Mouse (Mus musculus): ENCODE data around the gene Tlr12. TPM values are rescaled to one million over a fixed set of nuclear protein-coding genes. Genes with fewer than 3 reads are reported as not detected.
"Not testable (repeated sequence)": the region's sequence is repeated elsewhere in the genome, so short reads cannot be mapped to it uniquely, and the experiment has no call there.

The Tlr12 gene
- polyA plus RNA-seq, 2 experiments: 0.14 to 0.81 TPM

GRCm38 (mm10) chr4:128620572-128620971 is 2.2 kb upstream of the Tlr12 start:
- peaks cover 23% of the 10 kb centered on the region for H3K27me3 ChIP-seq (ENCODE audit: control insufficient read depth, insufficient read depth, low read length)
- no peak for ATAC-seq (ENCODE audit: insufficient read depth)
- 0 out of 2 replicates have a peak overlapping the region, but pooled peaks have one; percentile 1 for H3K4me2 ChIP-seq (ENCODE audit: low read depth)
- H3K4me3 ChIP-seq (ENCODE audit: insufficient read depth in 1 of 2, low read depth in 2 of 2, low read length in 2 of 2): no peak overlapping the region
- DNase-seq (ENCODE audit: low read depth in 3 of 3, low spot score in 3 of 3): no peak
- no peaks in the 10 kb centered on the region for H3K36me3 ChIP-seq (replicated peaks; ENCODE audit: control insufficient read depth, insufficient read depth, low read depth)
- H3K9ac ChIP-seq (replicated peaks): no peak overlapping the region
- 66% methylated on average over 6 of the region's 6 CpGs for WGBS (ENCODE audit: insufficient replicate concordance)
- H3K4me1 ChIP-seq (replicated peaks; ENCODE audit: control insufficient read depth in 2 of 2, insufficient read depth in 2 of 2, low read length in 1 of 2): peaks cover 2 to 10% of the 10 kb centered on the region in 2 experiments; a peak in 3 of 4 replicates
- H3K9me3 ChIP-seq (ENCODE audit: control insufficient read depth, low read length): no peaks in the 10 kb centered on the region
- no peak overlapping the region for H3K27ac ChIP-seq
- no peak for TF ChIP-seq EP300 (IDR thresholded peaks at IDR 0.05; ENCODE audit: low read depth)
- no peak for TF ChIP-seq CTCF (IDR thresholded peaks at IDR 0.05; ENCODE audit: low read depth)

- Histone ChIP-seq H3K27me3 (ENCODE audit: control insufficient read depth, insufficient read depth, low read length) (peaks cover 23% of the 10 kb centered on the region), H3K9ac (replicated peaks) (no peak overlapping the region), H3K4me2 (ENCODE audit: low read depth) (no peak overlapping the region), H3K4me1 (replicated peaks; ENCODE audit: control insufficient read depth in 2 of 2, insufficient read depth in 2 of 2, low read length in 1 of 2) (peaks cover 2 to 10% of the 10 kb centered on the region in 2 experiments; a peak in 3 of 4 replicates), H3K4me3 (ENCODE audit: insufficient read depth in 1 of 2, low read depth in 2 of 2, low read length in 2 of 2) (no peak overlapping the region), H3K9me3 (ENCODE audit: control insufficient read depth, low read length) (no peaks in the 10 kb centered on the region), H3K27ac (no peak overlapping the region), H3K36me3 (replicated peaks; ENCODE audit: control insufficient read depth, insufficient read depth, low read depth) (no peaks in the 10 kb centered on the region)
- ATAC-seq (ENCODE audit: insufficient read depth): no peak
- DNase-seq (ENCODE audit: low read depth in 3 of 3, low spot score in 3 of 3): no peak
- TF ChIP-seq CTCF (IDR thresholded peaks at IDR 0.05; ENCODE audit: low read depth): no peak
- no peak for TF ChIP-seq EP300 (IDR thresholded peaks at IDR 0.05; ENCODE audit: low read depth)
- 35% methylated on average over 2 of the region's 2 CpGs for WGBS (ENCODE audit: insufficient replicate concordance)
Measured at GRCm38 (mm10) chr4:128618963-128619362, 544 bp upstream of the Tlr12 start.

GRCm38 (mm10) chr4:128617363-128618120 is 877 bp downstream of the Tlr12 start:
- TF ChIP-seq CTCF (IDR thresholded peaks at IDR 0.05; ENCODE audit: low read depth) (no peak), EP300 (IDR thresholded peaks at IDR 0.05; ENCODE audit: low read depth) (no peak)
- ATAC-seq (ENCODE audit: insufficient read depth) (peak; percentile 20; the same call in 1 of the 2 replicates), DNase-seq (ENCODE audit: low read depth in 3 of 3, low spot score in 3 of 3) (no peak)
- Histone ChIP-seq H3K27me3 (ENCODE audit: control insufficient read depth, insufficient read depth, low read length) (peaks cover 23% of the 10 kb centered on the region), H3K4me2 (ENCODE audit: low read depth) (peak overlapping the region; percentile 15; the same call in 1 of the 2 replicates), H3K9ac (replicated peaks) (no peak overlapping the region), H3K4me1 (replicated peaks; ENCODE audit: control insufficient read depth in 2 of 2, insufficient read depth in 2 of 2, low read length in 1 of 2) (peaks cover 2 to 10% of the 10 kb centered on the region in 2 experiments; a peak in 3 of 4 replicates), H3K9me3 (ENCODE audit: control insufficient read depth, low read length) (no peaks in the 10 kb centered on the region), H3K4me3 (ENCODE audit: insufficient read depth in 1 of 2, low read depth in 2 of 2, low read length in 2 of 2) (no peak overlapping the region), H3K36me3 (replicated peaks; ENCODE audit: control insufficient read depth, insufficient read depth, low read depth) (no peaks in the 10 kb centered on the region), H3K27ac (no peak overlapping the region)
- WGBS (ENCODE audit: insufficient replicate concordance): 13% methylated on average over 17 of the region's 17 CpGs

- Histone ChIP-seq H3K36me3 (replicated peaks; ENCODE audit: control insufficient read depth, insufficient read depth, low read depth) (no peaks in the 10 kb centered on the region), H3K4me3 (ENCODE audit: insufficient read depth in 1 of 2, low read depth in 2 of 2, low read length in 2 of 2) (no peak overlapping the region), H3K4me1 (replicated peaks; ENCODE audit: control insufficient read depth in 2 of 2, insufficient read depth in 2 of 2, low read length in 1 of 2) (peaks cover 2 to 11% of the 10 kb centered on the region in 2 experiments; a peak in 2 of 4 replicates), H3K27ac (no peak overlapping the region), H3K9ac (replicated peaks) (no peak overlapping the region), H3K27me3 (ENCODE audit: control insufficient read depth, insufficient read depth, low read length) (peaks cover 23% of the 10 kb centered on the region), H3K4me2 (ENCODE audit: low read depth) (no peak overlapping the region), H3K9me3 (ENCODE audit: control insufficient read depth, low read length) (no peaks in the 10 kb centered on the region)
- no peak for ATAC-seq (ENCODE audit: insufficient read depth)
- DNase-seq (ENCODE audit: low read depth in 3 of 3, low spot score in 3 of 3): no peak
- 30% methylated on average over 14 of the region's 14 CpGs for WGBS (ENCODE audit: insufficient replicate concordance)
- no peak for TF ChIP-seq EP300 (IDR thresholded peaks at IDR 0.05; ENCODE audit: low read depth)
- TF ChIP-seq CTCF (IDR thresholded peaks at IDR 0.05; ENCODE audit: low read depth): no peak
Measured at GRCm38 (mm10) chr4:128615761-128616160, 2.7 kb downstream of the Tlr12 start.

- H3K36me3 ChIP-seq (replicated peaks; ENCODE audit: control insufficient read depth, insufficient read depth, low read depth): no peaks in the 10 kb centered on the region
- H3K9me3 ChIP-seq (ENCODE audit: control insufficient read depth, low read length): no peaks in the 10 kb centered on the region
- H3K27me3 ChIP-seq (ENCODE audit: control insufficient read depth, insufficient read depth, low read length): peaks cover 20% of the 10 kb centered on the region
- H3K4me3 ChIP-seq (ENCODE audit: insufficient read depth in 1 of 2, low read depth in 2 of 2, low read length in 2 of 2): no peak overlapping the region
- H3K27ac ChIP-seq: no peak overlapping the region
- TF ChIP-seq EP300 (IDR thresholded peaks at IDR 0.05; ENCODE audit: low read depth) (no peak), CTCF (IDR thresholded peaks at IDR 0.05; ENCODE audit: low read depth) (peak; percentile 74)
- DNase-seq (ENCODE audit: low read depth in 3 of 3, low spot score in 3 of 3) (peak; percentile 29 to 43 (median 33)), ATAC-seq (ENCODE audit: insufficient read depth) (no peak)
- WGBS (ENCODE audit: insufficient replicate concordance): 24% methylated on average over 8 of the region's 8 CpGs
- H3K9ac ChIP-seq (replicated peaks): no peak overlapping the region
- peaks cover 12 to 15% of the 10 kb centered on the region in 2 experiments for H3K4me1 ChIP-seq (replicated peaks; ENCODE audit: control insufficient read depth in 2 of 2, insufficient read depth in 2 of 2, low read length in 1 of 2)
- H3K4me2 ChIP-seq (ENCODE audit: low read depth): no peak overlapping the region
Measured at GRCm38 (mm10) chr4:128613326-128613725, 5.1 kb downstream of the Tlr12 start.

GRCm38 (mm10) chr4:128611726-128612125 is 6.7 kb downstream of the Tlr12 start:
- 68% methylated on average over 3 of the region's 3 CpGs for WGBS (ENCODE audit: insufficient replicate concordance)
- not testable (repeated sequence) for DNase-seq (ENCODE audit: low read depth in 3 of 3, low spot score in 3 of 3); H3K9ac ChIP-seq (replicated peaks); H3K27me3 ChIP-seq (ENCODE audit: control insufficient read depth, insufficient read depth, low read length); H3K36me3 ChIP-seq (replicated peaks; ENCODE audit: control insufficient read depth, insufficient read depth, low read depth); H3K9me3 ChIP-seq (ENCODE audit: control insufficient read depth, low read length); H3K4me2 ChIP-seq (ENCODE audit: low read depth); ATAC-seq (ENCODE audit: insufficient read depth); H3K27ac ChIP-seq; H3K4me3 ChIP-seq (ENCODE audit: insufficient read depth in 1 of 2, low read depth in 2 of 2, low read length in 2 of 2)
- H3K4me1 ChIP-seq (replicated peaks; ENCODE audit: control insufficient read depth in 2 of 2, insufficient read depth in 2 of 2, low read length in 1 of 2): peaks cover 12 to 13% of the 10 kb centered on the region in 2 experiments
